Comparison of ENCODE assay signal across 8 mouse cellular contexts in genomic region chr17:23843141-23843811, GRCm38 (mm10). TPM values are rescaled to one million over a fixed set of nuclear protein-coding genes. Genes with fewer than 3 reads are reported as not detected.
DNase-seq lines count a peak whose midpoint lies in the region; ATAC-seq and TF ChIP-seq lines count a peak whose summit lies in the region.

No protein-coding gene starts in this region.

- ATAC-seq in neural tube, embryonic 12.5 days (ENCODE audit: low FRiP score, low read depth) = no peak

- no peaks in the 10 kb centered on the region for H3K4me1 ChIP-seq in kidney, adult 2 months (ENCODE audit: control insufficient read depth, insufficient read depth, low read length)
- H3K4me1 ChIP-seq in limb, embryonic 10.5 days = peaks cover 12% of the 10 kb centered on the region
- no peaks in the 10 kb centered on the region for H3K4me1 ChIP-seq in neural tube, embryonic 12.5 days

- no peak for DNase-seq in kidney, adult 2 months
- DNase-seq in kidney, adult 9 months = no peak
- no peak for DNase-seq in brain, embryonic 14.5 days (ENCODE audit: low read depth)
- peak; percentile 39 for DNase-seq in limb, embryonic 10.5 days (ENCODE audit: low spot score)
- no peak for DNase-seq in urinary bladder, adult 18-20 months (ENCODE audit: low spot score in 2 of 2)
- DNase-seq in ovary, postnatal 10 days (ENCODE audit: low spot score) = no peak
- DNase-seq in spleen, postnatal 4 days (ENCODE audit: low spot score in 2 of 2) = no peak

- H3K4me2 ChIP-seq in neural tube, embryonic 12.5 days (replicated peaks) = peak overlapping the region; percentile 45

- no peak for TF ChIP-seq POLR2A in kidney, adult 2 months (IDR thresholded peaks at IDR 0.05; ENCODE audit: low read depth, low read length)
- TF ChIP-seq POLR2A in brain, embryonic 14.5 days (IDR thresholded peaks at IDR 0.05; ENCODE audit: borderline replicate concordance, extremely low read depth, insufficient read depth, insufficient read length, poor library complexity, severe bottlenecking) = no peak

- no peaks in the 10 kb centered on the region for H3K36me3 ChIP-seq in kidney, adult 2 months (ENCODE audit: control insufficient read depth, insufficient read depth, low read length)
- H3K36me3 ChIP-seq in limb, embryonic 10.5 days = no peaks in the 10 kb centered on the region
- H3K36me3 ChIP-seq in neural tube, embryonic 12.5 days = no peaks in the 10 kb centered on the region

- H3K27me3 ChIP-seq in kidney, adult 2 months (replicated peaks; ENCODE audit: control insufficient read depth, insufficient read depth, low read length) = 0 out of 2 replicates have a peak, but pooled peaks cover 2% of the 10 kb centered on the region
- peaks cover 6% of the 10 kb centered on the region; the same call in 1 of the 2 replicates for H3K27me3 ChIP-seq in limb, embryonic 10.5 days (ENCODE audit: low read depth, poor library complexity, severe bottlenecking)
- 0 out of 2 replicates have a peak, but pooled peaks cover 7% of the 10 kb centered on the region for H3K27me3 ChIP-seq in neural tube, embryonic 12.5 days (replicated peaks)

- H3K9me3 ChIP-seq in limb, embryonic 10.5 days (replicated peaks) = no peaks in the 10 kb centered on the region
- H3K9me3 ChIP-seq in neural tube, embryonic 12.5 days = no peaks in the 10 kb centered on the region

- no peak overlapping the region for H3K27ac ChIP-seq in kidney, adult 2 months (ENCODE audit: insufficient read depth, low read depth, low read length)
- H3K27ac ChIP-seq in limb, embryonic 10.5 days = peak overlapping the region; percentile 31; the same call in 1 of the 2 replicates
- H3K27ac ChIP-seq in neural tube, embryonic 12.5 days = no peak overlapping the region

- no peak overlapping the region for H3K9ac ChIP-seq in neural tube, embryonic 12.5 days

- TF ChIP-seq CTCF in kidney, adult 2 months (conservative IDR thresholded peaks at IDR 0.05; ENCODE audit: insufficient read depth, insufficient read length, low read depth, low read length) = 0 out of 2 replicates have a peak, but pooled peaks have one; percentile 14
- peak; percentile 15; the same call in 1 of the 2 replicates for TF ChIP-seq CTCF in brain, embryonic 14.5 days (IDR thresholded peaks at IDR 0.05; ENCODE audit: borderline replicate concordance, extremely low read depth, insufficient read depth, insufficient read length)

- H3K4me3 ChIP-seq in kidney, adult 2 months (ENCODE audit: insufficient read depth, low read depth, low read length) = no peak overlapping the region
- peak overlapping the region; percentile 43 for H3K4me3 ChIP-seq in limb, embryonic 10.5 days
- H3K4me3 ChIP-seq in neural tube, embryonic 12.5 days = no peak overlapping the region

- WGBS in kidney, adult 2 months = 56% methylated on average over 23 of the region's 23 CpGs
- 45% methylated on average over 23 of the region's 23 CpGs for WGBS in limb, embryonic 10.5 days
- WGBS in neural tube, embryonic 12.5 days = 45% methylated on average over 23 of the region's 23 CpGs

RNA-seq across cellular contexts. Expression of gene Prss32, which starts 0.4 kb away (rescaled TPM):
- polyA plus RNA-seq in kidney, adult 2 months (2012; rRNA removed) = not detected in 2 replicates
- polyA plus RNA-seq in brain, embryonic 14.5 days (2012; rRNA removed) = 0.04 and 0.24 TPM in 2 replicates
- polyA plus RNA-seq in limb, embryonic 10.5 days (2016; fragmentation: Nextera tagmentation; extraction: Ambion mirVana) = not detected in 2 replicates
- polyA plus RNA-seq in neural tube, embryonic 12.5 days (2016; fragmentation: Nextera tagmentation; extraction: Ambion mirVana) = not detected in 2 replicates

RNA-seq across cellular contexts. Expression of gene Prss41, which starts 0.7 kb away (rescaled TPM):
- polyA plus RNA-seq in kidney, adult 2 months (2012; rRNA removed) = 0.08 and 0.16 TPM in 2 replicates
- 1.3 and 2.1 TPM in 2 replicates for polyA plus RNA-seq in brain, embryonic 14.5 days (2012; rRNA removed)
- polyA plus RNA-seq in limb, embryonic 10.5 days (2016; fragmentation: Nextera tagmentation; extraction: Ambion mirVana) = 3.3 and 3.9 TPM in 2 replicates
- 1.2 and 1.7 TPM in 2 replicates for polyA plus RNA-seq in neural tube, embryonic 12.5 days (2016; fragmentation: Nextera tagmentation; extraction: Ambion mirVana)

RNA-seq across cellular contexts. Expression of gene Prss33, which starts 7.4 kb away (rescaled TPM):
- not detected in 2 replicates for polyA plus RNA-seq in kidney, adult 2 months (2012; rRNA removed)
- 0.38 and 0.54 TPM in 2 replicates for polyA plus RNA-seq in brain, embryonic 14.5 days (2012; rRNA removed)
- polyA plus RNA-seq in limb, embryonic 10.5 days (2016; fragmentation: Nextera tagmentation; extraction: Ambion mirVana) = not detected in 2 replicates
- not detected in 2 replicates for polyA plus RNA-seq in neural tube, embryonic 12.5 days (2016; fragmentation: Nextera tagmentation; extraction: Ambion mirVana)

RNA-seq across cellular contexts. Expression of gene Elob, which starts 14.3 kb away (rescaled TPM):
- polyA plus RNA-seq in kidney, adult 2 months (2012; rRNA removed) = 687 and 762 TPM in 2 replicates
- polyA plus RNA-seq in brain, embryonic 14.5 days (2012; rRNA removed) = 824 and 1,130 TPM in 2 replicates
- polyA plus RNA-seq in limb, embryonic 10.5 days (2016; fragmentation: Nextera tagmentation; extraction: Ambion mirVana) = 1,047 and 1,081 TPM in 2 replicates
- polyA plus RNA-seq in neural tube, embryonic 12.5 days (2016; fragmentation: Nextera tagmentation; extraction: Ambion mirVana) = 1,078 and 1,213 TPM in 2 replicates

RNA-seq across cellular contexts. Expression of gene Prss21, which starts 24.6 kb away (rescaled TPM):
- 0.14 TPM in 2 replicates for polyA plus RNA-seq in kidney, adult 2 months (2012; rRNA removed)
- polyA plus RNA-seq in brain, embryonic 14.5 days (2012; rRNA removed) = not detected in 2 replicates
- not detected in 2 replicates for polyA plus RNA-seq in limb, embryonic 10.5 days (2016; fragmentation: Nextera tagmentation; extraction: Ambion mirVana)
- polyA plus RNA-seq in neural tube, embryonic 12.5 days (2016; fragmentation: Nextera tagmentation; extraction: Ambion mirVana) = not detected in 2 replicates
